ENCODE assay signal across 27 mouse cellular contexts in genomic region chr2:43764456-43764855, GRCm38 (mm10).
"Had no signal": no experiment of that assay in that cellular context is flagged by ENCODE, and none has a peak within 500 bp of the region (broad histone marks: within the 10 kb centered on the region; RNA-seq: fewer than 3 reads in every experiment).

No protein-coding gene starts in this region.

- H3K4me1 ChIP-seq: heart, embryonic 10.5 days; heart, embryonic 12.5 days; hindbrain, embryonic 10.5 days; hindbrain, embryonic 12.5 days; intestine, embryonic 15.5 days; kidney, embryonic 15.5 days; limb, embryonic 13.5 days; limb, embryonic 15.5 days had no signal

- H3K27ac ChIP-seq: gastrocnemius, adult 2 months; heart, embryonic 10.5 days; hindbrain, embryonic 10.5 days; hindbrain, embryonic 12.5 days; hindbrain, embryonic 14.5 days; intestine, embryonic 15.5 days; kidney, embryonic 15.5 days; kidney, postnatal 0 days; limb, embryonic 13.5 days; limb, embryonic 15.5 days; liver, embryonic 12.5 days; liver, embryonic 14.5 days had no signal

- DNase-seq: gastrocnemius, adult 2 months; gastrocnemius, postnatal 10 days; gastrocnemius, postnatal 25 days; heart, adult 18-20 months; heart, postnatal 10 days; heart, postnatal 4 days; kidney, adult 18-20 months; kidney, adult 8-10 months; kidney, postnatal 14 days; kidney, postnatal 36 days; layer of hippocampus, postnatal 36 days; left cerebral cortex, postnatal 4 days had no signal

- H3K4me3 ChIP-seq: gastrocnemius, adult 2 months; heart, embryonic 10.5 days; heart, embryonic 12.5 days; hindbrain, embryonic 10.5 days; hindbrain, embryonic 12.5 days; intestine, embryonic 15.5 days; kidney, embryonic 15.5 days; limb, embryonic 13.5 days; limb, embryonic 15.5 days; liver, embryonic 12.5 days had no signal

- ATAC-seq: hindbrain, embryonic 16.5 days; inflammation-experienced regulatory T-cells, adult 6 months; intestine, embryonic 15.5 days; intestine, postnatal 0 days; liver, embryonic 12.5 days had no signal
